Mouse (Mus musculus): ENCODE measurements around the gene Olfr288. TPM values are rescaled to one million over a fixed set of nuclear protein-coding genes. Genes with fewer than 3 reads are reported as not detected.
A peak's percentile ranks its signal among the peaks of the same experiment; 100 is the strongest.

Gene Olfr288
- not detected for total RNA-seq (2021)
- long read RNA-seq, result 0 reads

DNA sequence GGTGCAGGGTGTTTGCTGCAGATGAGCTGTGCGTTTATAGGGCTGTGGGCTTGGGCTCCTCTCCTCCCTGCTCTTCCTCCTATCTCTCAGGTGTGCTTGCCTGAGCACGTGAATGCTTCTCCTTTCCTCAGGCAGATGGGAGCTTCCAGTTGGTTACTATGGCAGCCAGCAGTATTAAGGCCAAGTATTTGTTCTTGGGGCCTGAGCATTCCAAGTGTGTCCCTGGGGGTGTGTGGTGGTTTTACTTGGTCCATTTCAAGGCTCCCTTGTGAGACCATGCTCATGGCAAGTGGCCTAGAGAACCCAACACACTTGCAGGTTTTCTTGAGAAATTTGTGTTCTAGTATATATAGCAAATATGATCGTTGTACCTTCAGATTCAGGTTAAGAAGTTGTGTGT, at the start of gene Olfr288:
Gene Olfr288 (minus strand): TSS at position 101 of the 400 bp plus-strand sequence.
- DNase-seq (ENCODE audit: low spot score in 2 of 2), result no peak

DNA sequence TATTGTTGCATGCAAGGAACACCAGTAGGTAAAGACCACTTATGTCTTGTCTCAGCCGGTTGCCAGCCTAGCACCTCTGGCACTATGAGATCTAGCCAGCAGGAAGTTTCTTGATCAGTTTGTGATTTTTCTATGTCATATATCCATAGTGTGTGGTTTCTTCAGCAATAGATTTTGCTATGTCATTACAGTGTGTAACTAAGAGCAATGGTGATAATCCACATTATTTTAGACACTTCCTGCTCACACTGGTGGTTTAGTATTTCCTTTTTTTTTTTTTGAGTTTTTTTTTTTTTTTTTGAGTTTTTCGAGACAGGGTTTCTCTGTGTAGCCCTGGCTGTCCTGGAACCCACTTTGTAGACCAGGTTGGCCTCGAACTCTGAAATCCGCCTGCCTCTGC, 40.1 kb upstream of the Olfr288 start:
- DNase-seq (ENCODE audit: low spot score in 2 of 2), result no peak

DNA sequence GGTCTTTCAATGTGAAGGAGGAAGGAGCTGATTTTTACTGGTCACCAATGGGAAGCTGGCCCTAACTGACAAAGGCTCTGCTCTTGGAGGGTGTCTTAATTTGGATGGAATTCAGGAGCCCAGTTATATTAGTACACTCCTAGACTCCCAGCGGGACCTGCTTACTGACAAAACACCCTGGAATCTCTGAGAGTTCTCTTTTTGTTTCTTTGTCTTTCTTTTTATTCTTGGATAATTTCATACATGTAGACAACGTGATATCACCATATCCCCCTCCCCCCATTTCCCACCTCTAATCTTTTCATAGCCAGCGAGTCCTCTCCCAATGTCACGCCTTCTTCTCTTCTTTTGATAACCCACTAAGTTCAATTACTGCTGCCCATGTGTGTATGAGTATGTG, 39.0 kb upstream of the Olfr288 start, which contains the start of gene Olfr286:
Gene Olfr286 (minus strand): TSS at position 101 of the 400 bp plus-strand sequence.
- DNase-seq (ENCODE audit: low spot score in 2 of 2), result no peak

DNA sequence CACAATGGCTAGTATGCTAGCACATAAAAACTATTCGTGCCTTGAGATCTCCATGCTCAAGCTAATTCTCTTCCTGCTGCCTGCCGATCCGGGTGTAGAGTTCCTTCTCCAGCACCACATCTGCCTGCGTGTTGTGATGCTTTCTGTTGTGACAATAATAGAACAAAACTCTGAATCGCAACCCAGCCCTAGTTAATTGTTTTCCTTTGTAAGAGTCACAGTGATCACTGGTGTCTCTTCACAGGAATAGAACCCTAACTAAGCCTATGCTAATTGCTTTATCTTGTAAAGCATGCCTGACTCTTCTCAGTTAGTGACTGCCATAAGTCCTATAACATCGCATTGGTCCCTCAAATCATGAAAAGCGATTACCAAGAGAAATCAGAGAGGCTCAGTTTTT, 30.8 kb upstream of the Olfr288 start:
- DNase-seq (ENCODE audit: low spot score in 2 of 2), result no peak

DNA sequence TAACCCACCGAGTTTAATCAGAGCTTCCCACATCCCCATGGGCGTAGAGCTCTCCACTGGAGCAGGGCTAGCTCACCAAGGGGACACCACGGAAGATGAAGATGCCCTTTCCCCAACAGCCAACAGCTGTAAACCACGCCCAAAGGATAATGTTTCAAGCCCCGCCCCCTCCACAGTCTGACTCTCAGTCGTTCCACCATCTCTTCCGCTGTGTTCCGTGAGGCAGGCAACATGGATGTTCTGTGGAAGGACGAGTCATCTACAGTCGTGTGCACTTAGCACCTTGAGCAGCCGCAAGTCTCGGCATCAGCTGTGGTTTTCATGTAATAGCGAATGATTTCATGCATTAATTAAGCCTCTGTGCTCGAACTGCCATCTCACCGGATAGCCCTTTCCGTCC, 30.3 kb upstream of the Olfr288 start:
- DNase-seq (ENCODE audit: low spot score in 2 of 2), result no peak

DNA sequence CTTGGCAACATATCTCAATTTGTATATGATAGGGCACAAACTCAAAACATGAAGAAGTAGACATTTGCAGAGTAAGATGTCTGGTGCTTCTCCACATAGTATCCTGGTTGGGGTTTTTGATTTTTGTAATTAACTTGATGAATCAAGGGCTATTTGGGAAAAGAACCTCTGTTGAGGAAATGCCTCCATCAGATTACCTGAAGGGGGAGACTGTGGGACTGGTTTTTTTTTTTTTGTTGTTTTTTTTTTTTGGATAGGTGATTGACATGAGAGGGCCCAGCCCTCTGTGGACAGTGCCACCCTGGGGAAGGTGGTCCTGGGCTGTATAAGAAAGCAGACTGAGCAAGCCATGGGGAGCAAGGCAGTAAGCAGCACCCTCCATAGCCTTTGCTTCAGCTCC, 27.0 kb upstream of the Olfr288 start:
- DNase-seq (ENCODE audit: low spot score in 2 of 2), result no peak

DNA sequence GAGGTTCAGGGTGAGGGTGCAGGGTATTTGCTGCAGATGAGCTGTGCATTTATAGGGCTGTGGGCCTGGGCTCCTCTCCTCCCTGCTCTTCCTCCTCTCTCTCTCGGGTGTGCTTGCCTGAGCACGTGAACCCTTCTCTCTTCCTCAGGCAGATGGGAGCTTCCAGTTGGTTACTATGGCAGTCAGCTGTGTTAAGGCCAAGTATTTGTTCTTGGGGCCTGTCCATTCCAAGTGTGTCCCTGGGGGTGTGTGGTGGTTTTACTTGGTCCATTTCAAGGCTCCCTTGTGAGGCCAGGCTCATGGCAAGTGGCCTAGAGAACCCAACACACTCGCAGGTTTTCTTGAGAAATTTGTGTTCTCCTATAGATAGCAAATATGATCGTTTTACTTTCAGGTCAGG, 25.5 kb upstream of the Olfr288 start, which contains the start of the genes Gm44579 and Olfr287:
Gene Gm44579 (minus strand): TSS at position 101 of the 400 bp plus-strand sequence.
Gene Olfr287 (minus strand): TSS at position 180 of the 400 bp plus-strand sequence.
- DNase-seq (ENCODE audit: low spot score in 2 of 2), result no peak

DNA sequence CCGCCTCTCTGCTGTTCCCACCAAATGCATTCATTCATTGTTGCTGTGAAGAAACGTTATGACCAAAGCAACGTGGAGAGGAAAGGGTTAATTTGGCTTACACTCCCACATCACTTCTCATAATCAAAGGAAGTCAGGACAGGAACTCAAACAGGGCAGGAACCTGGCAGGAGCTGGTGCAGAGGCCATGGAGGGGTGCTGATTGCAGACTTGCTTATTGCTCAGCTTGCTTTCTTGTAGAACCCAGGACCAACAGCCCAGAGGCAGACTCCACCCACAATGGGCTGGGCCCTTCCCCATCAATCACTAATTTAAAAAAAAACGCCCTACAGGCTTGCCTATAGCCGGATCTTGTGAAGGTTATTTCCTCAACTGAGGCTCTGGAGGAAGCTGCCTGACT, 18.8 kb upstream of the Olfr288 start:
- no peak for DNase-seq (ENCODE audit: low spot score in 2 of 2)

DNA sequence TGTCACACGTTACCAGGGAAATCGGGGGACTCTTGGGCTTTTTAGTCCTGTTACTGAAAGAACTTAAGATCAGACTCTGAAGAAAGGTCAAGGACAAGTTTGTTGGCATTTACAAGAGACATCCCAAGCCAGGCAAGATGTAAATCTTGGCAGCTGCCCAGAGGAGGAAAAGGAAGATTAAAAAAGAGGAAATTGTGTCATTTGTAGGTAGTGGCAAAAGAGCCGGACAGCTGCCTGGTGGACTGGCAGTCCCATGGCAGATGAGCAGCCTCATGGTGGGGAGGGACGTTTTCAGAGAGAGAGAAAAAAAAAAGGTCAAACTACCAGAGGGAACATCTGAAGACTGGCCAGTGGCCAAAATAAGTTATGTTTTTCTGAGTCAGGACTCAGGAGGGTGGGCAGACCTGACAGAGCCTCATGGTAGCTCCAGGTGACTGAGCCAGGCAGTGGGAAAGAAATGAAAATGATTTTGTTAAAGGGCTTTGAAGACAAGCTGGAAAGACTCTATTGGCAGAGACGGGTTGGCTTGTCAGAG, 18.1 kb upstream of the Olfr288 start:
- no peak for DNase-seq (ENCODE audit: low spot score in 2 of 2)

DNA sequence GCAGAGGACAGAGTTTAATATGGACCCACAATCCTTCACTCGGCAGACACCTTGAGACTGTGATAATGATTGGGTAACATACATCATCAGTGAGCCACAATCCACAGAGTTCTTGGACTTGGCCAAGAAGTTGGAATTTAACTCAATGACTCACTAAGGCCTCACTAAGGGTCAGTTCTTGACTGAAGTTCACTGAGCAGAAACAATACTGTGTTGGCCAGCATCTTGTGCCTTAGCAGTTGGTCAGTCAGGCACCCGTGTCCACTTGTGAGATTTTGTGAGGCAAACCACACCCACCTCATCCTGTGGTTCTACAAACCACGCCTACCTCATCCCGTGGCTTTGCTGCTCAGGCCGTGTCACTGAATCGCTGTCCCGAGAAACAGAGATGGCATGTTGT, 14.3 kb upstream of the Olfr288 start:
- DNase-seq (ENCODE audit: low spot score in 2 of 2), result no peak

DNA sequence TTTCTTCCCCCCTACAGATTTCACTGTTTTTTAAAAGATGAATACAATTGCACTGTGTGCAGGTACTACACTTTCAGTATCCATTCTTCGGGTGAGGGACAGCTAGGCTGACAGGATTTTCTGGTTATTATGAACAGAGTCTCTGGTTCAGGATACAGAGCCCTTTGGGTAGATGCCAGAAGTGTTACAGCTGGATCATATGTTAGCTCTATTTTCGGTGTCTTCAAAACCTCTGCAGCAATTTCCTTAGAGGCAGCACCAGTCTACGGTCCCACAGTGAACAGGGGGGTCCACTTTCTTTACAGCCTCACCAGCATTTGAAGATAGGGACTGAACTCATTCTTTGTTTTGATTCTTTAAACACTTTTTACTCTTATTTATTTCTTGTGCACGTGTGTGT, 10.9 kb downstream of the Olfr288 start:
- DNase-seq (ENCODE audit: low spot score in 2 of 2), result no peak

DNA sequence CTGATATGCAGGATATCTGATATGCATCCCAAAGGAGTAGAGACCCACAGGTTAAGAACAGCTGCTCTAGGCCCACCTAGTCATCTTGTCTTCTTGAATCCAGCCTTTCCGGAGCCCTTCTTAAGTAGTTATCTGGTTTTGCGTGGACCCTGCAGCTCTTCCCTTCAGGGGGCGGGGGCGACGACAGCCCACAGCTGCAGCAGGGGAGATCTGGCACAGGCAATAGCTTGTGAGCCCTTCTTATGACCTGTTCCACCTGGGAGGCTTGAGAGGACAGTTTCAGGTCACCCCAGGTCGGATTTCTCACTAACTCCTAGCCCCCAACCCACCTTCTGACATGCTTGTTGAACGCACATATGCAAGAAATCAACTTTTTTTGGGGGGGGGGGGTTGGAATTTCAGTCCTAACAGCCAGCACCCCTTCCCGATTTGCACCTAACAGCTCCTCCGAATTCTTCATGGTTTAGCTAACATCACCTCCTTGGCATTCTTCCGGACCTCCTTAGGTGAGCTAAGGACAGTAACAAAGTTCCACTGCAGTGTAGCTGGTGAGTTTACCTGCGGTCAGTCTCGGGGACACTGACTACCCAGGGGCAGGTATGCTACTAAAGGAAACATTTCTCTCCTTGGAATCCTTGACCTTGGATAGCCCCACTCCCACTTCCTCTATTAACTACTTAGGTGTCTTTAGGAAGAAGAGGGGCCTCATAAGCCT, 13.3 kb downstream of the Olfr288 start:
- DNase-seq (ENCODE audit: low spot score in 2 of 2), result no peak

DNA sequence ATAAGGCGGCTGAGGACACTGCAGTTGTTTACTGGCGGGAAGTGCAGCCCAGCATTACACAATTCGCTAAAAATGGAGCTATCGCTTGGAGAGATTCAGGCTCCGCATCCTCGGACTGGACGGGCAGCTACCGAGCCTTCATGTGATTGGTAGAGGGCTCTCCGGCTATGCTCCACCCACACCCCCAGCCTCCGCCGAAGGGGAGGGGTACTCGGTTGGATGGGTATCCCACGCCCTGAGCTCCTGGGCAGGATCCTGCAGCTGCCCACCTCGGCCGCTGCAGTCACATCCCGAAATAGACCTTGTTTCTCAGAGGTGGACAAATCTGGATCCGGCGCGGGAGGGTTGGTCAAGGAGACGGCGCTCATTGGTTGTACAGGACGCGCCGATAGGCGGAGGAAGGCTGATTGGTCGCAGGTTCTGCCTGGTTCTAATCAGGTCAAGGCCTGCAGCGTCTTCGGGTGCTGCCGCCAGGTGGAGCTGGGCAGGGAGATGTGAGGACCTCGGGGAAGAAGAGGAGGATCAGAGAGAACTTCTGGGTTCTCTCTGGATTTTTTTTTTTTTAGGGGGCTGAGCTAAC, 14.1 kb downstream of the Olfr288 start:
- DNase-seq (ENCODE audit: low spot score in 2 of 2), result peak; percentile 87 to 89

DNA sequence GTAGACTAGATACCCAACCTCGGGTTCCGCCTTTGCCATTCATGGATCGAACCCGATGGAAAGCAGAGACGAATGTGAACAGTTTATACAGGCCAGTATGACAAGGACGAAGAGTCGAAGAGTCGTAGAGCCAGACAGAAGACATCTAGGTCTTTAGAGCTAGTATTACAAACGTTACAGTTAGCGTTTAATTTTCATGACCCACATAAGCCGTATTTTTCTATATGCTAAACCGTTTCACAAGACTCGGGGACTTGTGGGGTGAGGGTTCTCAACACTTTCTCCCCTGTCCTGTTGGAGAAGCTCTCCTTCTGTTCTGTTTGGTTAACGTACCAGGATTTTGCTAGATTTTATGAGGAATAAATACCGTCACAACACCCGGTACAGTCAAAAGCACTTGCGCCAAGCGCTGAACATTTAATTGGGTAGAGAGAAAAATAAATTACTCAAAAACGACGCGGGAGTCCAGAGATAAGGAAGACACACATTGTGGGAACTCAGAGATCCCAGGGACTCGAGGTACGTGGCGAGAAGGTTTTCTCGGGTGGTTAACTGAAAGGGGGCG, 14.7 kb downstream of the Olfr288 start:
- no peak for DNase-seq (ENCODE audit: low spot score in 2 of 2)

DNA sequence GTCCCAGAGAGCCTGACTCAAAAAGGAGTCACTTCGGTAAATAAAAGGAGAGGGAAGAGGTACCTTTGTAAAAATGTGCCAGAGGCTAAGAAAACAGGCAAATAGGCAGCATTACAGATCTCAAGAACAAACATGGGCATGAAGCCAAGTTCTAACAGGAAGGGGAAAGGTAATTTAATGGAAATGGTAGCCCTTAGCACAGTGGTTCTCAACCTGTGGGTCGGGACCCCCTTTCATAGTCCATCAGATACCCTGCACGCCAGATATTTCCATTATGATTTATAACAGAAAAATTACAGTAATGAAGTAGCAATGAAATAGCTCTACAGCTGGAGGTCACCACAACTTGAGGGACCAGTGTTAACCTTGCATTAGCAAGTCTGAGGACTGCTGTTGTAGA, 18.0 kb downstream of the Olfr288 start:
- DNase-seq (ENCODE audit: low spot score in 2 of 2), result no peak

DNA sequence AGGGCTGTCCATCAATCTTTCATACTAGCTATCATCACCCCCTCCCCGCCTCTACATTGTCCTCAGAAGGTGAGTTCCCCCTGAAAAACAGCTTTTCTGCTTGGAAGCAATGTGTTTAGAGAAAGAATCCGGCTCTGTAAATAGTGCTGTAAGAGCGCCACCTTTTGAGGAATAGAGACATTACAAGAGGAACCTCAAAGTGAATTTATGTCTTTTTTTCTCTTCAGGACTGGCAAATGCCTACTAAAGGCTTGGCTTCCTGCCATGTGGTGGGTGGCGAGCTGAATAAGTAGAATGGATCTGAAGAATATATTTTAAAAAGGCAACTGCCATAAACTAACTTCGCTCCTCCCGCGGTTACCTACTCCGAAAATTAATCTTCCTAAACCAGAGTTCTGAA, 21.5 kb downstream of the Olfr288 start:
- DNase-seq (ENCODE audit: low spot score in 2 of 2), result peak; percentile 53 to 70

DNA sequence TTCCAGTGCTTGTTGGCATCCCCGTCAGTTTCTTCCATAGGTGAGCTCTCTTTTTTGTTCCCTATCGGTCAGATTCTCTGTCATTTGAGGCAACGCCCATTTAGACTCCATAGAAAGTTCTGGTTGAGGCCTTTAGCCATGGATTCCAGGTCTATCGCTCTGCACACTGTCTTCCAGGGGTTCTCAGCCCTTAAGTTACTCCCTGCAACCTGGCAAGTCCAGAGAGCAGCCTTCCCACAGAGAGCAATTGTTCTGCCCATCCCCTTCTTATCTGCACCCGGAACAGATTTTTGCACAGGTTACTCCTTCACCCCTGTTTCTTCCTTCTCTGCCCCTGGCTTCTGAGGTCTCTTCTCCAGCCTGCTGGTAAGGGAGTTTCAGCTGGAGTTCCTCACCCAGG, 23.2 kb downstream of the Olfr288 start:
- DNase-seq (ENCODE audit: low spot score in 2 of 2), result no peak

DNA sequence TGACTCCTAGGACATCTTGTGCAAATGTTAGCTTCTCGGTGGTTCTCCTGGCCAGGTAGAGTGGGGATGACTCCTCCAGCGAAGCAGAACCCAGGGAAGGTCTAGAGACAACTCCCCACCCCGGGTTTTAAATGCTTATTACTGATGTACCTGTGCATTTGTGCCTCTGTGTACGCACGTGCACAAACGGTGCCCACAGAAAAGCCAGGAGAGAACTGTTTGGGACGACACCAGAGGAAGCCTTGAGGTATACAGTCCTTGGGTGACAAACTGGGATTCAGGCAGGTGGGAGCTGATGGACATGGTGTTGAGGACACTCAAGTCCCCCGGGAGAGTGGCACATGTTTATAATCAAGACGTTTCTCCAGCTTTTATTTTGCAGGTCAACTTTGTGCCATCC, 24.4 kb downstream of the Olfr288 start:
- no peak for DNase-seq (ENCODE audit: low spot score in 2 of 2)

DNA sequence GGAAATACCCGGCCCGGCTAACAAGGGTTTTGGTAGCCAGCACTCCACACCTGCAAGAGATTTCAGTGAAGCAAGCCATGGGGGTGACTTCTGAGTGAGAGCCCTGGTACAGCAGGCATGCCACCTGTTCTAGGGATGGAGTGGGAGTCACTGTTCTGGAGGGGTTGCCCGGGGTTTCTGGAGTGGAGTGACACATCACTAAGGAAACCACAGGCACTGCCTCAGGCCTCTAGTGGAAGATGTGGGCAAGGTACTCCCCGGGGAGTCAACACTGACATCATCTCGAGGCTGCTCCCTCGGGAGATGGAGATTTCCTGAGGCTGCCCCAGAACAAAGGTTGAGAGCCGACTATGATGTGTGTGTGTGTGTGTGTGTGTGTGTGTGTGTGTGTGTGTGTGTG, 25.0 kb downstream of the Olfr288 start:
- peak; percentile 52 for DNase-seq (ENCODE audit: low spot score in 2 of 2)

DNA sequence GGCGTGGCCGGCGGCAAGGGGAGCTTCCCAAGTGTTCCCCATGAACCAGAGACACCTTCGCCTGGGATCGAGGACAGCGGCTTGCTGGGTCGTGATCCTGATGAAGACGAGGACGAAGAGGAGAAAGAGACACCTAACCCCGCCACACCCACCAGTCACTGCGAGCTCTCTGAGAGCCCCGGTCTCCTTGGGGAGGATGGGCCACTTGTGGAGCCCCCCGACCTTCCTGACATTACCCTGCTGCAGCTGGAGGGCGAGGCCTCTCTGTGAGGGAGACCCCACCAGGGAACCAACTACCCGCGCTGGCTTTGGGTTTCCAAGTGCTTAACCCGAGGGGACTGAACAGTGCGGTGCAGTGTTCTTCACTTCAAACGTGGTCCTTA, 26.7 kb downstream of the Olfr288 start:
- DNase-seq (ENCODE audit: low spot score in 2 of 2), result no peak

DNA sequence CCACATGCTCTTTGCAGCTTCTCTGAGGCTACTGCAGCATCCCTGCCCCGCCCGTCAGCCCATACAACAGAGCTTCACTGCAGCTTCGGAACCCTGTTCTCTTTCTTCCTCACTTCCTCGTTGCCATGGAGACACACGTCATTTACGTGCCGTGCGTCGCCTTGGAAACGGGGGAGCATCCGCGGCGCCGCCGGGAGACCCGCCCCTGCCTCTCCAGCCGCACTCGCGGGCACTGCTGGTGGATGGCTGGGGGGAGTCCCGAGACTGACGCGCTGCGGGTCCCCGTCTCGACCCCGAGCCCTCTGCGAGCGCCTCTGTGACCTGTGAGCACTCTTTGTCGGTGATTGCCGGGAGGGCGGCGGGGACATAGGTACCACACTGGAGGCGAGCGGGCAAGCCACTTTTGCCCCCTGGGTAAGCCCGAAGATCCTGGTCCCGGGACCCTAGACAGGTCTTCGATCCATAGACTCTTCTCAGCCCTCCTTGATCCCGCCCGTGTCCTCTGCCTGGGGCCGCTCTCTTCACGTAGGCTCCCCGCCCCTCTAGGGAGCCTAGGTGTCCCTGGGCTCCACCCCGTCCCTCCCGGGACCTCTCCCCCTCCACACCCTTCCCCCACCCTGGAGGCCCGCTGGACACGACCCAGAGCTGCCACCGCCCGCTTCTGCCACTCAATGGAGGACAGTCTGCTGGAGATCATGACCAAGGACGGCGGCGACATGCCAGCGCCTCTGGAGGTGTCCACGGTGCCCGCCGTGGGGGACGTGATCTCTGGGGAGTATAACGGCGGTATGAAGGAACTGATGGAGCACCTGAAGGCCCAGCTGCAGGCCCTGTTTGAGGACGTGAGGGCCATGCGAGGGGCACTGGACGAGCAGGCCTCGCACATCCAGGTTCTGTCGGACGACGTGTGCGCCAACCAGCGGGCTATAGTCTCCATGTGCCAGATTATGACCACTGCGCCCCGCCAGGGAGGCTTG, 27.4 kb downstream of the Olfr288 start:
- DNase-seq (ENCODE audit: low spot score in 2 of 2), result peak; percentile 86 to 88

Measured in layer of hippocampus, postnatal 10 days (tissue).